Mouse (Mus musculus) midbrain, embryonic 13.5 days (tissue): ENCODE results near the gene Il12b. TPM values are rescaled to one million over a fixed set of nuclear protein-coding genes. Genes with fewer than 3 reads are reported as not detected.

Experiments
- ATAC-seq: fragments of 200-750 bp; cut with Nextera tagmentation; 2 replicates; pipeline ENCODE4 v1.8.0; 2017; ENCODE audit warnings: mild to moderate bottlenecking, moderate TSS enrichment, moderate library complexity
- H3K27ac ChIP-seq: fragments of 300-500 bp; sonication (generic); 2 replicates; pipeline ENCODE4 v1.5.1; 2015; ENCODE audit warnings: inconsistent platforms, mild to moderate bottlenecking, moderate library complexity
- H3K27me3 ChIP-seq: fragments of 300-500 bp; sonication (generic); 2 replicates; pipeline ENCODE4 v1.6.1; 2015; ENCODE audit warnings: mild to moderate bottlenecking, inconsistent platforms
- H3K36me3 ChIP-seq: fragments of 300-500 bp; sonication (generic); 2 replicates; pipeline ENCODE4 v1.6.1; 2015; ENCODE audit warnings: mild to moderate bottlenecking, inconsistent platforms
- H3K4me1 ChIP-seq: fragments of 300-500 bp; sonication (generic); replicated peaks from 2 replicates; pipeline ENCODE4 v1.6.1; 2015; ENCODE audit warnings: inconsistent platforms
- H3K4me2 ChIP-seq: fragments of 300-500 bp; sonication (generic); replicated peaks from 2 replicates; pipeline ENCODE4 v1.6.1; 2015; ENCODE audit warnings: moderate library complexity, mild to moderate bottlenecking, inconsistent platforms
- H3K4me3 ChIP-seq: fragments of 300-500 bp; sonication (generic); replicated peaks from 2 replicates; pipeline ENCODE4 v1.5.1; 2015; ENCODE audit warnings: mild to moderate bottlenecking, inconsistent platforms
- H3K9ac ChIP-seq: fragments of 300-500 bp; sonication (generic); replicated peaks from 2 replicates; pipeline ENCODE4 v1.6.1; 2015; ENCODE audit warnings: mild to moderate bottlenecking, inconsistent platforms
- H3K9me3 ChIP-seq: fragments of 300-500 bp; sonication (generic); 2 replicates; pipeline ENCODE4 v1.6.1; 2016; ENCODE audit warnings: mild to moderate bottlenecking, inconsistent platforms
- WGBS: fragments of 180-500 bp; shearing (Covaris S2); methylation state at CpG from one replicate; pipeline ENCODE4 v1.1.7; 2015; 5-methylcytosine and 5-hydroxymethylcytosine counted together
- polyA plus RNA-seq: library from polyadenylated mRNA; unstranded; fragments of >200 nt; fragmentation: Nextera tagmentation; extraction: Ambion mirVana; gene quantifications from 2 replicates; pipeline ENCODE4 v1.2.1, GENCODE M21; 2015

Il12b gene
- polyA plus RNA-seq, 1 experiment from 2014 or later, result not detected

DNA sequence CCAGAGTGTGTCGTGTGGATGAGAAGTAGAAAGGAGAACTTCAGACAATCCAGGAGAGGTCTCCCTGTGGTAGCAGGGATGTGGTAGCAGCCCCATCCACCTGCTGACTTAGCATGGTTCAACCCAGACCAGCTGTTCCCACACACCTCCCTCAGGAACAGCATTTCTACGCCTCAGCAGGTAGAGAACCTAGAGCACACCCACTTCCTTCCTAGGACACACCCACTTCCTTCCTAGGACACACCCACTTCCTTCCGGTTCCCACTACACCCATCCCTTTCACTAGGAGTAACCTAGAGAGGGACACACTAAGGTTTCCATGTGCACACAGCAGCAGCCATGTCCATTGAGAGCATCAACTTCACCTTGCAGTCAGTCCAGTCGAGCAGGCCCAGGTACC, 4.5 kb upstream of the Il12b start:
- H3K9me3 ChIP-seq, result no peaks in the 10 kb centered on the region
- no peak for ATAC-seq
- no peak overlapping the region for H3K9ac ChIP-seq
- 0 out of 2 replicates have a peak, but pooled peaks cover 7% of the 10 kb centered on the region for H3K4me1 ChIP-seq
- H3K27me3 ChIP-seq, result peaks cover 8% of the 10 kb centered on the region
- WGBS, result 88% methylated on average over 4 of the region's 4 CpGs
- no peaks in the 10 kb centered on the region for H3K36me3 ChIP-seq
- no peak overlapping the region for H3K4me3 ChIP-seq
- H3K4me2 ChIP-seq, result no peak overlapping the region
- no peak overlapping the region for H3K27ac ChIP-seq

DNA sequence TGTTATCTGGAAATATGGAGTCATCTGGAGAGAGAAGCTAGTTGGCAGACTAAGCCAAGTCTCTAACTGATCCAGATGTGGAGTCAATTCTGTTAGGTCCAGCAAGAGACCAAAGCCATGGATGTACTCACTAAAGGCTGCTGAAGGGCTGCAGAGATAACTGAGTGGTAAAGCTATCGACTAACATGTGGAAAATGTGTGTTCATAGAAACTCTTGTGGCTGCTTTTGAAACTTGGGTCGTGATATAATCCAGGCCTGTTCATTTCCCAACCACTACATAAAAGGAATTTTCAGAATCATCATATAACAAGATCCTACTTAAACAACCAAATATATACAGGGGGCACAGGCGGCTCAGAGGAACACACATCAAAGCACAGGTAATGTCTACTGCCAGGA, 2.3 kb upstream of the Il12b start:
- H3K27ac ChIP-seq, result no peak overlapping the region
- no peaks in the 10 kb centered on the region for H3K36me3 ChIP-seq
- 81% methylated on average over 3 of the region's 3 CpGs for WGBS
- no peaks in the 10 kb centered on the region for H3K9me3 ChIP-seq
- no peak for ATAC-seq
- no peak overlapping the region for H3K4me3 ChIP-seq
- H3K4me2 ChIP-seq, result no peak overlapping the region
- H3K9ac ChIP-seq, result no peak overlapping the region
- 0 out of 2 replicates have a peak, but pooled peaks cover 12% of the 10 kb centered on the region for H3K4me1 ChIP-seq
- peaks cover 8% of the 10 kb centered on the region for H3K27me3 ChIP-seq

DNA sequence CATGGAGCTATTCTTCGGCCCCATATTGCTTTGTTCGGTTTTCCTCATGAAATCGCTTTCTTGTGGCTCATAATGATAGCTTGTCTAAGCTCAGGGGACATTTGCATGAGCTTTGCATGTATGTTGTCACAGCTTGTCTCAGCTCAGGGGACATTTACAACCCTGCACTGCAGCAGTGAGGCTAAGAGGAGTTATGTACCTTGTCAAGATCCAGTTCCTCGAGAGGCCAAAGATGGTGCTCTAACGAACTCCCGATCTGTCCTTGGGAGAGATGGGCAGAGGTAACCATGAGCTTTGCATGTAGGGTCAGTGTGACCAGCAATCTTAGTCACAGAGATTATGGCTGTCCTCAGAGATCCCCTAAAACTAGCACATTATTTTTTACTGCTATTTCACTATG, 1.5 kb upstream of the Il12b start:
- Histone ChIP-seq H3K4me1 (0 out of 2 replicates have a peak, but pooled peaks cover 12% of the 10 kb centered on the region), H3K4me3 (no peak overlapping the region), H3K9me3 (no peaks in the 10 kb centered on the region), H3K27ac (no peak overlapping the region), H3K4me2 (peak overlapping the region; percentile 57; the same call in 1 of the 2 replicates), H3K36me3 (no peaks in the 10 kb centered on the region), H3K27me3 (peaks cover 8% of the 10 kb centered on the region), H3K9ac (no peak overlapping the region)
- 66% methylated on average over 6 of the region's 6 CpGs for WGBS
- ATAC-seq, result 0 out of 2 replicates have a peak, but pooled peaks have one; percentile 6

- 0 out of 2 replicates have a peak, but pooled peaks cover 12% of the 10 kb centered on the region for H3K4me1 ChIP-seq
- peak; percentile 86 for ATAC-seq
- H3K4me2 ChIP-seq, result peak overlapping the region; percentile 57
- peak overlapping the region; percentile 37 for H3K4me3 ChIP-seq
- H3K27me3 ChIP-seq, result peaks cover 9% of the 10 kb centered on the region
- H3K9ac ChIP-seq, result peak overlapping the region; percentile 52; the same call in 1 of the 2 replicates
- no peaks in the 10 kb centered on the region for H3K36me3 ChIP-seq
- H3K9me3 ChIP-seq, result no peaks in the 10 kb centered on the region
- no peak overlapping the region for H3K27ac ChIP-seq
- WGBS, result 2% methylated on average over 20 of the region's 20 CpGs
Measured at GRCm38 (mm10) chr11:44398782-44399225, 1.1 kb upstream of the Il12b start.

GRCm38 (mm10) chr11:44401635-44402548, 2.0 kb downstream of the Il12b start:
- peak; percentile 67 for ATAC-seq
- no peak overlapping the region for H3K9ac ChIP-seq
- no peak overlapping the region for H3K4me3 ChIP-seq
- 52% methylated on average over 5 of the region's 5 CpGs for WGBS
- no peak overlapping the region for H3K4me2 ChIP-seq
- H3K27ac ChIP-seq, result no peak overlapping the region
- H3K9me3 ChIP-seq, result no peaks in the 10 kb centered on the region
- no peaks in the 10 kb centered on the region for H3K36me3 ChIP-seq
- H3K27me3 ChIP-seq, result peaks cover 12% of the 10 kb centered on the region
- H3K4me1 ChIP-seq, result peaks cover 23% of the 10 kb centered on the region

- Histone ChIP-seq H3K27ac (no peak overlapping the region), H3K4me1 (peaks cover 19% of the 10 kb centered on the region), H3K36me3 (no peaks in the 10 kb centered on the region), H3K9ac (no peak overlapping the region), H3K9me3 (no peaks in the 10 kb centered on the region), H3K4me3 (no peak overlapping the region), H3K27me3 (peaks cover 11% of the 10 kb centered on the region), H3K4me2 (no peak overlapping the region)
- no peak for ATAC-seq
- WGBS, result 95% methylated on average over 4 of the region's 4 CpGs
Measured at GRCm38 (mm10) chr11:44405113-44405512, 5.2 kb downstream of the Il12b start.

- no peak overlapping the region for H3K4me2 ChIP-seq
- H3K36me3 ChIP-seq, result no peaks in the 10 kb centered on the region
- no peaks in the 10 kb centered on the region for H3K9me3 ChIP-seq
- 10% methylated on average over 1 of the region's 1 CpGs for WGBS
- H3K4me3 ChIP-seq, result no peak overlapping the region
- peaks cover 13% of the 10 kb centered on the region; the same call in 1 of the 2 replicates for H3K27me3 ChIP-seq
- peak; percentile 37; the same call in 1 of the 2 replicates for ATAC-seq
- H3K9ac ChIP-seq, result no peak overlapping the region
- H3K27ac ChIP-seq, result no peak overlapping the region
- peaks cover 19% of the 10 kb centered on the region for H3K4me1 ChIP-seq
Measured at GRCm38 (mm10) chr11:44405961-44406360, 6.1 kb downstream of the Il12b start.

DNA sequence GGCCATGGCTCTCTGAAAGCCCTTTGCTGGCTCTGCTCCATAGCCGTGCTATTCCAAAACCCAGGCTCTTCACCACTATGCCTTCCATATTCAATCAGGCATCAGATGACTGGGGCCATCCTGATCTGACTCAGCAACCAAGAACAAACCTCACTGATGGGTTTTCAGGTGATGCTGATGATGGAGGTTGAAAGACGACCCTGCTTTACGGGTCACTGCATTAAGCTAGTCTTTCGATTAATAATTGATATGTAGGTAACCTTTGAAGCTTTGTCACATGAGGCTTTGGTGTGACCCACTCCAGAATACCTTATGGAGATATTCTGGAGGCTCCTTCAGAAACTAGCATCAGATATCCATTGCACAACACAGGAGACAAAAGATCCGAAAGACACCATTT, 6.6 kb downstream of the Il12b start:
- Histone ChIP-seq H3K4me1 (peaks cover 19% of the 10 kb centered on the region), H3K27ac (no peak overlapping the region), H3K4me3 (no peak overlapping the region), H3K9ac (no peak overlapping the region), H3K36me3 (no peaks in the 10 kb centered on the region), H3K9me3 (no peaks in the 10 kb centered on the region), H3K27me3 (peaks cover 15% of the 10 kb centered on the region; the same call in 1 of the 2 replicates), H3K4me2 (no peak overlapping the region)
- no peak; the same call in 1 of the 2 replicates for ATAC-seq
- 59% methylated on average over 5 of the region's 5 CpGs for WGBS

- H3K9ac ChIP-seq, result no peak overlapping the region
- WGBS, result 22% methylated on average over 5 of the region's 5 CpGs
- ATAC-seq, result no peak
Measured at GRCm38 (mm10) chr11:44408626-44409025, 8.8 kb downstream of the Il12b start.

DNA sequence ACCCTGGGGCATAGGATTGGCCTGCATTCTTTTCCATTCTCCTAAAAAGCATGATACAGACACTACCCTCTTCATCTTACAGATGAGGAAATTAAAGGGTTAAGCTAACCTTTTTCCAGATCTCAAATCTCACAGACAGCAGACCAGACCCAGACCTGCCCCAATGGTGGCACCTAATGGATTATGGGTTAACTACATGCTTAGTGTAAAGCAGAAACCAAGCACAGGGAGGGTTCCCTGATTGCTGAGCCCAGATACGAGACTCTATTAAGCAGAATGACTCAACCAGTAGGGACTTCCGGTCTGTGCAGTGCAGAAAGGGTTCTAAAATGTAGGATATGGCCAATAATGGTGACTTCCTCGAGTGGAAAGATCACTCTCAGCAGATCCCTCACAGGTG, 10.6 kb downstream of the Il12b start:
- Histone ChIP-seq H3K4me1 (peaks cover 14% of the 10 kb centered on the region), H3K4me3 (no peak overlapping the region), H3K27ac (no peak overlapping the region), H3K9ac (no peak overlapping the region), H3K9me3 (no peaks in the 10 kb centered on the region), H3K36me3 (no peaks in the 10 kb centered on the region), H3K4me2 (no peak overlapping the region), H3K27me3 (peaks cover 10% of the 10 kb centered on the region; the same call in 1 of the 2 replicates)
- 72% methylated on average over 3 of the region's 3 CpGs for WGBS
- no peak for ATAC-seq

More at GRCm38 (mm10) chr11:44408626-44409025, 8.8 kb downstream of the Il12b start:
- no peak overlapping the region for H3K4me2 ChIP-seq
- no peaks in the 10 kb centered on the region for H3K9me3 ChIP-seq
- no peak overlapping the region for H3K27ac ChIP-seq
- H3K4me3 ChIP-seq, result no peak overlapping the region
- H3K27me3 ChIP-seq, result peaks cover 15% of the 10 kb centered on the region; the same call in 1 of the 2 replicates
- H3K4me1 ChIP-seq, result peaks cover 14% of the 10 kb centered on the region
- H3K36me3 ChIP-seq, result no peaks in the 10 kb centered on the region

- H3K4me2 ChIP-seq, result no peak overlapping the region
- no peaks in the 10 kb centered on the region for H3K36me3 ChIP-seq
- no peak overlapping the region for H3K9ac ChIP-seq
- 0 out of 2 replicates have a peak, but pooled peaks cover 3% of the 10 kb centered on the region for H3K4me1 ChIP-seq
- H3K27me3 ChIP-seq, result peaks cover 10% of the 10 kb centered on the region; the same call in 1 of the 2 replicates
- no peak overlapping the region for H3K27ac ChIP-seq
- no peaks in the 10 kb centered on the region for H3K9me3 ChIP-seq
- WGBS, result 86% methylated on average over 8 of the region's 8 CpGs
- no peak overlapping the region for H3K4me3 ChIP-seq
- ATAC-seq, result no peak
Measured at GRCm38 (mm10) chr11:44412276-44412675, 12.4 kb downstream of the Il12b start.

- Histone ChIP-seq H3K4me3 (no peak overlapping the region), H3K4me1 (0 out of 2 replicates have a peak, but pooled peaks cover 3% of the 10 kb centered on the region), H3K9ac (no peak overlapping the region), H3K9me3 (no peaks in the 10 kb centered on the region), H3K4me2 (no peak overlapping the region), H3K27me3 (peaks cover 5% of the 10 kb centered on the region; the same call in 1 of the 2 replicates), H3K36me3 (no peaks in the 10 kb centered on the region), H3K27ac (no peak overlapping the region)
- 68% methylated on average over 3 of the region's 3 CpGs for WGBS
- ATAC-seq, result peak; percentile 63; the same call in 1 of the 2 replicates
Measured at GRCm38 (mm10) chr11:44413371-44413770, 13.5 kb downstream of the Il12b start.
